Mouse (Mus musculus): ENCODE results near the gene Vsnl1.

- TF ChIP-seq POLR2A (IDR thresholded peaks at IDR 0.05; ENCODE audit: extremely low read depth, insufficient read depth, low read length) (no peak), CTCF (IDR thresholded peaks at IDR 0.05; ENCODE audit: low read depth, low read length) (peak; percentile 72)
These were observed 85.5 kb downstream of the Vsnl1 start for GRCm38 (mm10) chr12:11350895-11351294.
